Mouse (Mus musculus) cortical plate, adult 2 months (tissue): ENCODE measurements around the gene 4933403O08Rik. TPM values are rescaled to one million over a fixed set of nuclear protein-coding genes. Genes with fewer than 3 reads are reported as not detected.

ENCODE experiments used
- H3K27ac ChIP-seq: fragments of 200-500 bp; 2 replicates; pipeline ENCODE4 v1.5.1; 2012; ENCODE audit warnings: low read length, control low read depth, inconsistent platforms; ENCODE audit not compliant: insufficient read depth
- H3K4me1 ChIP-seq: fragments of 200-500 bp; 2 replicates; pipeline ENCODE4 v1.6.1; 2011; ENCODE audit warnings: low read length; ENCODE audit not compliant: control insufficient read depth, insufficient read depth
- H3K4me3 ChIP-seq: fragments of 200-500 bp; 2 replicates; pipeline ENCODE4 v1.5.1; 2011; ENCODE audit warnings: mild to moderate bottlenecking, low read length, control low read depth; ENCODE audit not compliant: insufficient read depth
- CTCF ChIP-seq: fragments of 200-500 bp; IDR thresholded peaks from 2 replicates; pipeline ENCODE4 v1.5.1; 2011; ENCODE audit warnings: mild to moderate bottlenecking, control low read depth, low read length; ENCODE audit not compliant: insufficient read depth; ENCODE audit errors: extremely low read depth
- POLR2A ChIP-seq: fragments of 200-500 bp; IDR thresholded peaks from 2 replicates; pipeline ENCODE4 v1.6.1; 2011; ENCODE audit warnings: mild to moderate bottlenecking, low read length, control low read depth; ENCODE audit not compliant: insufficient read depth; ENCODE audit errors: extremely low read depth
- polyA plus RNA-seq: library from polyadenylated mRNA; depleted of rRNA; stranded (reverse); fragments of >200 nt; gene quantifications from 2 replicates; pipeline ENCODE4 v1.2.3, GENCODE M21; 2012; rRNA removed

4933403O08Rik gene
- not detected in 2 replicates for polyA plus RNA-seq

DNA sequence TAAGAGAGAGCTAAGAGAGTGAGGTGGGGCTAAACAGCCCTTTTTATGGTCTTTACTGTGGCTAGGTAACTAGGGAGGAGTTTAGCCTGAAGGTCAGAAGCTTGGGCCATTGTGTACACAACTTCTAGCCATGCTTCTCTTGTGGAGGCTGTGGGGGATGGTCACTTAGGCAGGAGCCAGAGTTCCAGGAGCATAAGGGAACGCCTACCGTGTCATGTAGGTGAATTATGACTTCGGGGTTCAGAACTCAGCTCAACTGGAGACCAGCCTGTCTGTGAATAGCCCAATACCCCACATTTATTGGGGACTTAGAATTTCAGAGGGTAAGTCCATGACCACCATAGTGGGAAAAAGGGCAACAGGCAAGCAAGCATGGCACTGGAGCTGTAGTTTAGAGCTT is at the start of gene 4933403O08Rik:
TSS of gene 4933403O08Rik (plus strand) at position 301 of the 400 bp plus-strand sequence.
- Histone ChIP-seq H3K27ac (no peak within 1 kb of the TSS), H3K4me1 (no peaks in the 10 kb centered on the region), H3K4me3 (no peak within 1 kb of the TSS)
- TF ChIP-seq CTCF (no peak), POLR2A (no peak)

DNA sequence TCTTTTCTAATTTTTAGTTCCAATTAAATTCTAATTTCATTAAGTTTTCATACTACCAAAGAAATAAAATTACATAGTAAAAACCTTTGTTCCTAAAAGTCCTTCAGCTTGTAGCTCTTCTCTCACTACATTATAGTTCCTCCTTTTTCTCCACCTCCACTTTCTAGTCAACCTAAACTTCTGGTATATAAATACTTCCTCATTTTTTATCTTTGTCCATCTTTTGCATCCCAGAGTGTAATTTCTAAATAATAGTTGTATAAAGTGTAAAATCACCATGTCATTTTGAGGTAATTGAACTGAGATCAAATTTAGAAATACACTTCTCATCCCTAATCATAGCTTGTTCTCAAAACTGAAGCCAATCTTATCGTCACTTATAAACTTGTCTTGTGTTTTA is 4.1 kb downstream of the 4933403O08Rik start:
- H3K27ac ChIP-seq: no peak overlapping the region
- TF ChIP-seq CTCF (no peak), POLR2A (no peak)
- H3K4me3 ChIP-seq: no peak overlapping the region
- H3K4me1 ChIP-seq: no peaks in the 10 kb centered on the region

DNA sequence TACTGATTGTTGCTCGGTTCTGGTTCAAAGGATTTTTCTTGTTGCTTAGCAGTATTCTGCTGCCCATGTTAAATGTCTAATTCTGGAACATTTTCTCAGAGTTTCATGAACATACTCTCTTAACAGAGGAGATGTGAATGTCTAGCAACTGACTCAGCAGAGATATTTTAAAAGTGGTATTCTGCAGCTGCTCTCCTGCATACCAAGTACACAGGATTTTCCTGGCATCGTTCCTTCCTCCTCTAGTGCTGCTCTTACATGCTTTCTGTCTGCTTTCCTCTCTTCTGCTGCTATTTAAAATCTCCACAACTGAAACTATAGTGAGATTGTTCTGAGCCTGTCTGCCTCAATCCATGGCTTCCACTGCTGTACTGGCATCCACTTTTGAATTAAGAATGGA is 16.7 kb downstream of the 4933403O08Rik start:
- Histone ChIP-seq H3K4me1 (no peaks in the 10 kb centered on the region), H3K4me3 (no peak overlapping the region), H3K27ac (no peak overlapping the region)
- TF ChIP-seq CTCF (no peak), POLR2A (no peak)

DNA sequence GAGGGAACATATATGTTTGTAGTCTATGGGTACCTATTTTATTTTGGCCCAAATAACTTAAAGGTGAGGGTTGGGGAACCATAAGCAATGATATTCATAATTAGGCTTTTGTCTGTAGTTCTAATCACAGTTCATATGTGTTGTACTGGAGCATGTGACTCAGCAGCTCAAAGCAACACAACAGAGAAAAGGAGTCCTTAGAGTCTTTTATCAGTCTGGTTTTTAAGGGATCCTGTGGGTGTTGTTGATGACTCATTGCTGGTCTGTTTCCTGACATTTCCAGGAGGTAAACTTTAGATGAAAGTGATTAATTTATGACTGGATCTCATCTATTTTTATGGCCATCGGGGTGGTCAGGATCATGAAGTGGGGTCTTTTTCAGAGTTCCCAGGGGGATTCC is 34.7 kb downstream of the 4933403O08Rik start:
- H3K27ac ChIP-seq: no peak overlapping the region
- no peaks in the 10 kb centered on the region for H3K4me1 ChIP-seq
- no peak overlapping the region for H3K4me3 ChIP-seq
- TF ChIP-seq CTCF: no peak
- no peak for TF ChIP-seq POLR2A

Other genes with a start within 250 kb of the 4933403O08Rik start
- gene Tex16, start 228.0 kb upstream of the 4933403O08Rik start, polyA plus RNA-seq: not detected in 2 replicates
- 3.9 and 4.8 TPM in 2 replicates for gene Apool, start 72.3 kb downstream of the 4933403O08Rik start, polyA plus RNA-seq
- gene Satl1, start 167.7 kb downstream of the 4933403O08Rik start, polyA plus RNA-seq: not detected in 2 replicates